Mouse (Mus musculus): ENCODE data around the gene Mettl24. TPM values are rescaled to one million over a fixed set of nuclear protein-coding genes. Genes with fewer than 3 reads are reported as not detected.
A peak's percentile ranks its signal among the peaks of the same experiment; 100 is the strongest.

Gene Mettl24
- polyA plus RNA-seq, 1 experiment from 2014 or later = 0.43 TPM

- Histone ChIP-seq H3K36me3 (peaks cover 43% of the 10 kb centered on the region), H3K9me3 (no peaks in the 10 kb centered on the region), H3K4me1 (replicated peaks) (no peaks in the 10 kb centered on the region), H3K27me3 (no peaks in the 10 kb centered on the region), H3K27ac (no peak overlapping the region), H3K4me2 (replicated peaks) (no peak overlapping the region), H3K4me3 (replicated peaks) (no peak overlapping the region), H3K9ac (replicated peaks) (no peak overlapping the region)
- ATAC-seq = no peak
- WGBS = 97% methylated on average over 3 of the region's 3 CpGs
Measured at GRCm38 (mm10) chr10:40830312-40830711, 147.2 kb downstream of the Mettl24 start.

- 84% methylated on average over 6 of the region's 7 CpGs for WGBS
- H3K36me3 ChIP-seq = peaks cover 51% of the 10 kb centered on the region
- H3K9me3 ChIP-seq = no peaks in the 10 kb centered on the region
- H3K27ac ChIP-seq = no peak overlapping the region
- no peaks in the 10 kb centered on the region for H3K27me3 ChIP-seq
- H3K4me3 ChIP-seq (replicated peaks) = no peak overlapping the region
- no peak overlapping the region for H3K4me2 ChIP-seq (replicated peaks)
- no peaks in the 10 kb centered on the region for H3K4me1 ChIP-seq (replicated peaks)
- ATAC-seq = no peak
- H3K9ac ChIP-seq (replicated peaks) = no peak overlapping the region
Measured at GRCm38 (mm10) chr10:40831267-40831666, 148.2 kb downstream of the Mettl24 start.

- 94% methylated on average over 5 of the region's 5 CpGs for WGBS
- ATAC-seq = no peak
- Histone ChIP-seq H3K9me3 (no peaks in the 10 kb centered on the region), H3K4me3 (replicated peaks) (no peak overlapping the region), H3K36me3 (peaks cover 60% of the 10 kb centered on the region), H3K9ac (replicated peaks) (no peak overlapping the region), H3K4me1 (replicated peaks) (peaks cover 7% of the 10 kb centered on the region; the same call in 1 of the 2 replicates), H3K27me3 (no peaks in the 10 kb centered on the region), H3K27ac (no peak overlapping the region), H3K4me2 (replicated peaks) (no peak overlapping the region)
Measured at GRCm38 (mm10) chr10:40840086-40840485, 157.0 kb downstream of the Mettl24 start.

GRCm38 (mm10) chr10:40843841-40844240 is 160.8 kb downstream of the Mettl24 start:
- Histone ChIP-seq H3K4me1 (replicated peaks) (peaks cover 7% of the 10 kb centered on the region; the same call in 1 of the 2 replicates), H3K4me3 (replicated peaks) (no peak overlapping the region), H3K4me2 (replicated peaks) (no peak overlapping the region), H3K27me3 (no peaks in the 10 kb centered on the region), H3K27ac (no peak overlapping the region), H3K9me3 (no peaks in the 10 kb centered on the region), H3K9ac (replicated peaks) (no peak overlapping the region), H3K36me3 (peaks cover 63% of the 10 kb centered on the region)
- no peak for ATAC-seq
- 79% methylated on average over 5 of the region's 5 CpGs for WGBS

- Histone ChIP-seq H3K27ac (no peak overlapping the region; the same call in 1 of the 2 replicates), H3K27me3 (no peaks in the 10 kb centered on the region), H3K9me3 (no peaks in the 10 kb centered on the region), H3K4me1 (replicated peaks) (peaks cover 7% of the 10 kb centered on the region; the same call in 1 of the 2 replicates), H3K4me3 (replicated peaks) (no peak overlapping the region), H3K36me3 (peaks cover 61% of the 10 kb centered on the region), H3K4me2 (replicated peaks) (no peak overlapping the region), H3K9ac (replicated peaks) (no peak overlapping the region)
- WGBS = 78% methylated on average over 10 of the region's 10 CpGs
- 0 out of 2 replicates have a peak, but pooled peaks have one; percentile 56 for ATAC-seq
Measured at GRCm38 (mm10) chr10:40844546-40844945, 161.5 kb downstream of the Mettl24 start.

- Histone ChIP-seq H3K27me3 (no peaks in the 10 kb centered on the region), H3K4me3 (replicated peaks) (no peak overlapping the region), H3K9me3 (no peaks in the 10 kb centered on the region), H3K4me1 (replicated peaks) (peaks cover 7% of the 10 kb centered on the region; the same call in 1 of the 2 replicates), H3K36me3 (peaks cover 62% of the 10 kb centered on the region), H3K27ac (no peak overlapping the region), H3K4me2 (replicated peaks) (no peak overlapping the region), H3K9ac (replicated peaks) (no peak overlapping the region)
- WGBS = 88% methylated on average over 6 of the region's 6 CpGs
- ATAC-seq = no peak
Measured at GRCm38 (mm10) chr10:40845626-40846025, 162.5 kb downstream of the Mettl24 start.

GRCm38 (mm10) chr10:40847176-40847874 is 164.2 kb downstream of the Mettl24 start:
- no peak overlapping the region for H3K4me3 ChIP-seq (replicated peaks)
- no peak for ATAC-seq
- H3K27ac ChIP-seq = no peak overlapping the region
- H3K4me2 ChIP-seq (replicated peaks) = no peak overlapping the region
- H3K9me3 ChIP-seq = no peaks in the 10 kb centered on the region
- peaks cover 47% of the 10 kb centered on the region for H3K36me3 ChIP-seq
- peaks cover 7% of the 10 kb centered on the region; the same call in 1 of the 2 replicates for H3K4me1 ChIP-seq (replicated peaks)
- no peaks in the 10 kb centered on the region for H3K27me3 ChIP-seq
- H3K9ac ChIP-seq (replicated peaks) = no peak overlapping the region
- WGBS = 96% methylated on average over 10 of the region's 10 CpGs

DNA sequence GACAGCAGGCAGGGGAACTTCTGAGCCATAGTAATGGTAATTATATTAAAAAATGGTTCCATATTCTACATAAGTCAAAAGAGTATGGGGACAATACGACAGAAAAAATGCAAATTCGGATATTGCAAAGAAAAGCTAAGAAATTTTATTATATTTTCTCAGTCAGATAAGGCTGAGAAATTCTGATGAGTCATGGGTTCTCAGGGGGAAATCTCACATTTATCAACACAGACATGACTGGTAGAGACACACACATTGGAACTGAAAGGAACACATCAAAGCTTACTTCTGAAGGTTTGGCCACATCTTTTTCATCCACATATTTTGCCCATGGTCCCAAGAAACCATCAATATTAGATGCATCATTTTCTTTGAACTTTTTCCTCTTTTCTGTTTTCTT is 167.6 kb downstream of the Mettl24 start:
- Histone ChIP-seq H3K9me3 (no peaks in the 10 kb centered on the region), H3K9ac (replicated peaks) (no peak overlapping the region), H3K27ac (no peak overlapping the region), H3K36me3 (peaks cover 23% of the 10 kb centered on the region), H3K4me3 (replicated peaks) (no peak overlapping the region), H3K27me3 (no peaks in the 10 kb centered on the region), H3K4me2 (replicated peaks) (no peak overlapping the region), H3K4me1 (replicated peaks) (0 out of 2 replicates have a peak, but pooled peaks cover 2% of the 10 kb centered on the region)
- no peak for ATAC-seq
- 93% methylated on average over 2 of the region's 2 CpGs for WGBS

DNA sequence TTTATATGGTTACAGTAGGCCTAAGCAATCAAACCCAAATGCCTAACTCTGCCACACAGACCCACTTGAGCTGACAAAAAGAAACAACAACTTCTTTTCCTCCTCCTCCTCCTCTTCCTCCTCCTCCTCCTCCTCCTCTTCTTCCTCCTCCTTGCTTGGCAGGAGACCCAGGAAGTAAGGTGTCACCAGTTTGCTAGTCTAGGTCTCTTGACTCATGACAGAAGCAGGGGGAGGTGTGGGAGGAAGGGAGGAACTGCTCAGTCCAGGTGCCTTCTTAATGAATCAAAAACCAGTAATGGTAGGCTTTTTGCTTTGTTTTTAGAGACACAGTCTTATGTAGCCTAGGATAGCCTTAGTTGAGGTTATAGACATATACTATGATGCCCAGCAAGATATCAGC is 168.1 kb downstream of the Mettl24 start:
- Histone ChIP-seq H3K9me3 (no peaks in the 10 kb centered on the region), H3K27ac (no peak overlapping the region), H3K4me1 (replicated peaks) (0 out of 2 replicates have a peak, but pooled peaks cover 2% of the 10 kb centered on the region), H3K9ac (replicated peaks) (no peak overlapping the region), H3K4me2 (replicated peaks) (no peak overlapping the region), H3K4me3 (replicated peaks) (no peak overlapping the region), H3K36me3 (peaks cover 21% of the 10 kb centered on the region), H3K27me3 (no peaks in the 10 kb centered on the region)
- no peak for ATAC-seq

- 74% methylated on average over 2 of the region's 2 CpGs for WGBS
Measured at GRCm38 (mm10) chr10:40855616-40856015, 172.5 kb downstream of the Mettl24 start.

DNA sequence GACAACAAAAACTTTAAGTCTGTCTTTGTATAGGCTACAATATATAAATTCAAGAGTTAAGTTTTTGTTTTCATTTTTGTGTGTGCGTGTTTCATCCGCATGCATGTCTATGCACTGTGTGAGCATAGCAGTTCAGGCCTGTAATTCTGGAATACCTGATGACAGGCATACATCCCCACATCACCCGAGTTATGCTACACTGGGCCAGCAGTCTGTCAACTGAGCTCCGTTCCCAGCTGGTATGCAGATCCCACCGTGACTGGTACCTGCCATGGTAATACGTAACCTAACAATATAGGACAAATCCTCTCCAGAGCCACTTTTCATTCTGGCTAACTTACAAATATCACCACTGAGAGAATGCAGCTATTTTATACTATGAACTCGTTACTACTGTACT is 173.6 kb downstream of the Mettl24 start:
- Histone ChIP-seq H3K4me2 (replicated peaks) (no peak overlapping the region), H3K4me3 (replicated peaks) (no peak overlapping the region), H3K4me1 (replicated peaks) (0 out of 2 replicates have a peak, but pooled peaks cover 2% of the 10 kb centered on the region), H3K27me3 (no peaks in the 10 kb centered on the region), H3K36me3 (peaks cover 3% of the 10 kb centered on the region; the same call in 1 of the 2 replicates), H3K27ac (no peak overlapping the region), H3K9ac (replicated peaks) (no peak overlapping the region), H3K9me3 (no peaks in the 10 kb centered on the region)
- ATAC-seq = no peak
- WGBS = 89% methylated on average over 7 of the region's 7 CpGs

More at GRCm38 (mm10) chr10:40855616-40856015, 172.5 kb downstream of the Mettl24 start:
- no peak overlapping the region for H3K27ac ChIP-seq
- no peak overlapping the region for H3K4me3 ChIP-seq (replicated peaks)
- no peak overlapping the region for H3K4me2 ChIP-seq (replicated peaks)
- H3K4me1 ChIP-seq (replicated peaks) = 0 out of 2 replicates have a peak, but pooled peaks cover 2% of the 10 kb centered on the region
- no peak for ATAC-seq
- H3K9ac ChIP-seq (replicated peaks) = no peak overlapping the region
- peaks cover 3% of the 10 kb centered on the region; the same call in 1 of the 2 replicates for H3K36me3 ChIP-seq
- H3K9me3 ChIP-seq = no peaks in the 10 kb centered on the region
- H3K27me3 ChIP-seq = no peaks in the 10 kb centered on the region

GRCm38 (mm10) chr10:40857599-40857998 is 174.5 kb downstream of the Mettl24 start:
- Histone ChIP-seq H3K36me3 (peaks cover 3% of the 10 kb centered on the region; the same call in 1 of the 2 replicates), H3K9ac (replicated peaks) (no peak overlapping the region), H3K4me2 (replicated peaks) (no peak overlapping the region), H3K9me3 (no peaks in the 10 kb centered on the region), H3K4me3 (replicated peaks) (no peak overlapping the region), H3K27me3 (no peaks in the 10 kb centered on the region), H3K27ac (no peak overlapping the region), H3K4me1 (replicated peaks) (0 out of 2 replicates have a peak, but pooled peaks cover 2% of the 10 kb centered on the region)
- ATAC-seq = no peak
- WGBS = 80% methylated on average over 8 of the region's 8 CpGs
